Mouse (Mus musculus) right cerebral cortex, adult 18-20 months (tissue): ENCODE measurements around the gene Xpnpep3.
A peak's percentile ranks its signal among the peaks of the same experiment; 100 is the strongest.

Experiments
- DNase-seq: peaks from one replicate; pipeline ENCODE4 v3.0.0; 2022; ENCODE audit warnings: mixed read lengths

Gene Xpnpep3

GRCm38 (mm10) chr15:81399638-81400315 is at the start of gene Xpnpep3, which contains the start of gene St13:
Gene Xpnpep3, plus strand, starts transcription at chr15:81400138.
Gene St13, minus strand, starts transcription at chr15:81400077.
- DNase-seq, result peak; percentile 96

- DNase-seq, result no peak
These were observed 49.5 kb upstream of the Xpnpep3 start for GRCm38 (mm10) chr15:81350401-81350800.

- no peak for DNase-seq
These were observed 47.3 kb upstream of the Xpnpep3 start for GRCm38 (mm10) chr15:81352638-81353037.

GRCm38 (mm10) chr15:81355146-81355761 is 44.7 kb upstream of the Xpnpep3 start:
- no peak for DNase-seq

DNA sequence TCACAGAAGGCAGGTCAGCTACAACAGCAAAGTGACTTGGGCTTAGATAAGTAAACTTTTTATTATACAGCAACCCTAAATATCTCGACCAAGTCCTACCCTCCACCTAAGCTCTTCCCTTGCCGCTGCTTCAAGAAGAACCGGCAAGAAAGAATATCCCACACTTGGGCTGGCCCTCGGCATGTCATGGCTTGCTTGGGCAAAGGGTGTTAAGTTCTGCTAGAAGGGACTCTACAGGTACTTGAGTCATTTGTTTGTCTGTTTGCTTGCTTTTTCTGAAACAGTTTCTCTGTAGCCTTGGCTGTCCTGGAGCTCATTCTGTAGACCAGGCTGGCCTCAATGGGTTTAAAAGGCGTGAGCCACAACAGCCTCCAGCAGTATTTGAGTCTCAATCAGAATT is 43.0 kb upstream of the Xpnpep3 start:
- DNase-seq, result no peak

GRCm38 (mm10) chr15:81358943-81359342 is 41.0 kb upstream of the Xpnpep3 start:
- no peak for DNase-seq

DNA sequence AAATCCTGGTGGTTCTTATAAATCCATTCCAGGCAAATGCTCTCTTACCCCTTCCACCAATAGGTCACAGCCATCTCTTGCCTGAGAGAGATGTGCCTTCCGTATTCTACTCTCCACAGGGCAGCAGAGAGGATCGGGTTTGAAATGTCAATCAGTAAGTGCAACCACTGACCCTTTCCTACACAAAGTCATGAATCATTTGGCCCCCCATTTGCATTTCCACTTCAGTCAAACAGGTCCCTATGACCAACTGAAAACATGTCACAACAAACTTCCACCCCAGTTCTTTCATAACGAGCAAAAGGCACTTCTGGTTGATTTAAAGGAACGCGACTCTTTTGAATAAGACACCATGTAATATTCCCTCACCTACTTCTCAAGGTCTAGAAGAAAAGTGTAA is 40.5 kb upstream of the Xpnpep3 start:
- no peak for DNase-seq

GRCm38 (mm10) chr15:81360345-81361021 is 39.5 kb upstream of the Xpnpep3 start, which contains the start of gene Slc25a17:
Gene Slc25a17, minus strand, starts transcription at chr15:81360812.
- DNase-seq, result peak; percentile 95

DNA sequence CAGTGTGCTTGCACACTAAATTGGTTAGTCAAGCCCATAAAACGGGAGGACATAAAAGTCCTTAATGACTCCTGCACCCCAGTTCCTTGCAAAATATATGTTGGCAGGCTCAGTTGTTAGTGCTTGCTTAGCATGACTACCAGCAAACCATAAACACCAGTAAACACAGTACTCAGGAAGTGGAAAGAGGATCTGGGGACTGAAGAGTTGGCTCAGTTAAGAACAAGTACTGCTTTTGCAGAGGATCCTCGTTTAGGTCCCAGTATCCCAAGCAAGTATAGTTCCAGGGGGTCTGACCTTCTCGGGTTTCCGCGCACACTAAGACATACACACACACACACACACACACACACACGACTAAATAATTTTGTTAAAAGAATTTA is 38.9 kb upstream of the Xpnpep3 start:
- DNase-seq, result no peak

GRCm38 (mm10) chr15:81361417-81362015 is 38.4 kb upstream of the Xpnpep3 start:
- no peak for DNase-seq

GRCm38 (mm10) chr15:81362501-81362900 is 37.4 kb upstream of the Xpnpep3 start:
- no peak for DNase-seq

- DNase-seq, result no peak
These were observed 35.7 kb upstream of the Xpnpep3 start for GRCm38 (mm10) chr15:81364271-81364670.

DNA sequence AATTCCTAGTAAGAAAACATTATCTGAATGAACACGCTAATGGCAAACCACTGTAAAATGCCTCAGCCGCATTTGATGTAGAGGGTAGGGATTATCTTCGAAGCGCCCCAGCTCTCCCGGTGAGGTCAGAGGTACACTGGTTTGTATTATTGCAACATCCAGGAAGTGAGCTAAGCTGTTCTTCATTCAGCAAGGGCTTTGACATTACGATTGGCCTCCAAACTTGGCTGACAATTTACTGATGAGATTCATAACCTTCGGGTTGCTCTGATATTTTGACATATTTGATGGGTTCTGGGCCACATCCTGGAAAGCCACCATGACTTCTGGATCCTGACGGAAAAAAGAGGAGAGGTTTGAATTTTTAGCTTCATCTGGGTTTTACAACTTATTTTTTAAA is 34.7 kb upstream of the Xpnpep3 start:
- no peak for DNase-seq

DNA sequence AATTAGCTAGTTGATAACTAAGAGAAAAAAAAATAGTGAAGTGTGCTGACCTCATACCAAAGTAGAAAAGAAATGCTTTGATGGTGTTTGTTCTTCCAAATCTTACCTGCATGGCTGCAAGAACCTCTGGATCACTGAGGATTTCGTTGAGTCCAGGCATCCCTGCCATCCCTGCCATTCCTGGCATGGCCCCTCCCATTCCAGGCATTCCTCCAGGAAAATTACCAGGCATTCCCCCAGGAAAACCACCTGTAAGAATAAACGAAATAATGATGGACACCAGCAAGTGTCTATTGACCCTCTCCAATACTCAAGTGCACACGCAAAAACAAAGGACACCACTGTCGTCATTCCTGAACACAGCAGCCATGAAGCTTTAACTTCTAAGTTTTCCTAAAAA is 33.7 kb upstream of the Xpnpep3 start:
- no peak for DNase-seq

DNA sequence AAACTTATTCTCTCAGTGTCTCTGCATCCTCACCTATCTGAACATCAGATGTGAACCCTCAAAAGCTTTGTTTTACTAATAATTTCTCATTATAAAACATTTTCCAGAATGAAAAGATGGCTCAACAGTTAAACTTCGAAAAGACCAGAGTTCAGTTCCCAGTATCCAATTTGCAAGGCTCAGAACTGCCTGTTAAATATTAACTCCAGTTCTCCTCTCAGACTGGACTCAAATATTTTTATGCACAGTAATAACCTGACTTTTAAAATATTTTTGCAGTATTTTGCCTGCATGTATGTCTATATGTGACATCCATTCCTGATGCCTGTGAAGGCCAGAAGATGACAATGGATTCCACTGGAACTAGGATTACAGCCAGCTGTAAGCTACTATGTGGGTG is 31.3 kb upstream of the Xpnpep3 start:
- DNase-seq, result no peak

DNA sequence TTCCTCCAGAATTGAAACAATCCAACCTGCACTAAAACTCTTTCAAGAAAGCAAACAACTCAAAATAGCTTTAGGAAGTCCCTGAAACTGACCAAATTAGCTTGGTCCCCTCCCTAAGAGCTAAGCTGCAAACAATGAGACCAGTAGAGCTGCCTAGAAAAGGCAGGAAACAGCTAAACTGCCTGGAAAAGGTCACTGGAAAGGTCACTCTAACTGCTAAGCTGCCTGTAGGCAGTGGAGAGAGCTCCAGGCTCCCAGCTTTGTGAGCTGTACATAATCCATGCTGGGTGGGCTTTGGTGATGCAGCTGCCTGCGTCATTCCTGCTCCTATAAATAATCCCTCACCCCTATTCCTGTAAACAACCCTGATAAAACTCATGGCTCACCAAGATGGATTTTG is 29.6 kb upstream of the Xpnpep3 start:
- DNase-seq, result no peak

GRCm38 (mm10) chr15:81374621-81375020 is 25.3 kb upstream of the Xpnpep3 start:
- no peak for DNase-seq

DNA sequence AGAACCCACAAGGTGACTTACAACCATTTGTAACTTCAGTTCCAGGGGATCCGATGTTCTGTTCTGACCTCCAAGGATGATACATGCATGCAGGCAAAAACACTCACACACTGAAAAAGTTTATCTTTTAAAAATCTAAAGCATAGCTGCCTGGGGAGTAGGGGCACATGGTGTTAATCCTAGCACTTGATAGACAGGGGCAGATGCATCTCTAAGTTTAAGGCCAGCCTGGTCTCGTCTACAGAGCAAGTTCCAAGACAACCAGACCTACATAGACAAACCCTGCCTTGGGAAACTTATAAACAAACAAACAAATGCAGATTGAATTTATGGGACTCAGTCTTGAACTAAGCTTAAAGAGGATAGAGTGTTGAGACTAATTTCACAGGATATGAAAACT is 21.1 kb upstream of the Xpnpep3 start:
- DNase-seq, result no peak

DNA sequence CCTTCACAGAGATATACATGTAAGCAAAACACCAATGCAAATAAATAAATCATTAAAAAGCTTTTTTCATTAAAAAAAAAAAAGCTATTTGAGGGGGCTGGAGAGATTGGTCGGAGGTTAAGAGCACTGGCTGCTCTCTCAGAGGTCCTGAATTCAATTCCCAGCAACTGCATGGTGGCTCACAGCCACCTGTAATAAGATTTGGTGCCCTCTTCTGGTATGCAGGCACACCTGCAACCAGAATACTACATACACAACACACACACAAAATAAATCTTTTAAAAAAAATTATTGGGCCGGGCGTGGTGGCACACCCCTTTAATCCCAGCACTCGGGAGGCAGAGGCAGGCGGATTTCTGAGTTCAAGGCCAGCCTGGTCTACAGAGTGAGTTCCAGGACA is 13.6 kb upstream of the Xpnpep3 start:
- DNase-seq, result no peak

DNA sequence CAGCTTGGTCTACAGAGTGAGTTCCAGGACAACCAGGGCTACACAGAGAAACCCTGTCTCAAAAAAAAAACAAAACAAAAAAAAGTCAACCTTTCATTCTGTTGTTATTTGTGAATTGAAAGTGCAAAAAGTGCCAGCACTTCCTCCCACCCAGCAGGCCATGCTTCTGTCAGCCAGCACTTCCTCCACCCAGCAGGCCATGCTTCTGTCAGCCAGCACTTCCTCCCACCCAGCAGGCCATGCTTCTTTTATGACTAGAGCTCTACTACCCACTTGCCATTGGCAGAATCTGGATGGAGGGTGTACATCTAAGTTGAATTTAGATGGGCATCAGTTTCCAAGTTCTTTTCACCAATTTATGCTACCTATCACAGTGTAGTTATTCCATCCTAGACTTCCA is 6.9 kb upstream of the Xpnpep3 start:
- peak; percentile 72 for DNase-seq

- DNase-seq, result no peak
These were observed 5.6 kb upstream of the Xpnpep3 start for GRCm38 (mm10) chr15:81394211-81394915.

- no peak for DNase-seq
These were observed 1.7 kb upstream of the Xpnpep3 start for GRCm38 (mm10) chr15:81398189-81398588.

- no peak for DNase-seq
These were observed 671 bp upstream of the Xpnpep3 start for GRCm38 (mm10) chr15:81399297-81399637.
